8 mouse cellular contexts compared by ENCODE assay signal in genomic region chr9:94482215-94482975, GRCm38 (mm10). TPM values are rescaled to one million over a fixed set of nuclear protein-coding genes. Genes with fewer than 3 reads are reported as not detected.
DNase-seq lines count a peak whose midpoint lies in the region; ATAC-seq lines count a peak whose summit lies in the region.

No protein-coding gene starts in this region.

- WGBS in forebrain, embryonic 12.5 days = 66% methylated on average over 10 of the region's 10 CpGs

- peak; percentile 4 to 21 for DNase-seq in heart, postnatal 14 days
- no peak for DNase-seq in heart, adult 9 months (ENCODE audit: low spot score in 2 of 2)
- DNase-seq in adrenal gland, postnatal 14 days = peak; percentile 58
- DNase-seq in layer of hippocampus, adult 9-11 months = peak; percentile 90
- DNase-seq in mesoderm, embryonic 11.5 days (ENCODE audit: low read depth, low spot score) = peak; percentile 14
- DNase-seq in thymus, postnatal 10 days (ENCODE audit: low spot score in 2 of 2) = no peak
- no peak for DNase-seq in urinary bladder, postnatal 10 days (ENCODE audit: low spot score)

- no peaks in the 10 kb centered on the region for H3K4me1 ChIP-seq in forebrain, embryonic 12.5 days

- no peaks in the 10 kb centered on the region for H3K9me3 ChIP-seq in forebrain, embryonic 12.5 days

- intact Hi-C loops in heart, postnatal 14 days (cut with DNase I) = no loop called here

- H3K9ac ChIP-seq in forebrain, embryonic 12.5 days = no peak overlapping the region

- no peaks in the 10 kb centered on the region for H3K27me3 ChIP-seq in forebrain, embryonic 12.5 days

- H3K4me3 ChIP-seq in forebrain, embryonic 12.5 days (replicated peaks) = no peak overlapping the region

- no peak overlapping the region for H3K4me2 ChIP-seq in forebrain, embryonic 12.5 days

- peak; percentile 84 for ATAC-seq in forebrain, embryonic 12.5 days (ENCODE audit: low FRiP score)

- H3K27ac ChIP-seq in forebrain, embryonic 12.5 days = no peak overlapping the region

- H3K36me3 ChIP-seq in forebrain, embryonic 12.5 days (replicated peaks) = no peaks in the 10 kb centered on the region

RNA-seq across cellular contexts. Expression of gene 1190002N15Rik, which starts 55.5 kb away (rescaled TPM):
- total RNA-seq in heart, postnatal 14 days (2021) = 10 to 100 TPM; 27.3 to 27.5 TPM
- 19.8 and 24.6 TPM in 2 replicates for total RNA-seq in adrenal gland, postnatal 14 days (2021)
- 6.1 and 11.1 TPM in 2 replicates for polyA plus RNA-seq in forebrain, embryonic 12.5 days (2016; fragmentation: Nextera tagmentation; extraction: Ambion mirVana)

Comparison
In these comparisons a context has a peak if more than half of its experiments do, and no peak if none do; other contexts are left out.
1. DNase-seq: peak in heart, postnatal 14 days (2 of 2), adrenal gland, postnatal 14 days (single experiment), layer of hippocampus, adult 9-11 months (single experiment) and mesoderm, embryonic 11.5 days (single experiment); none in heart, adult 9 months (0 of 2), thymus, postnatal 10 days (0 of 2) and urinary bladder, postnatal 10 days (single experiment).